Mouse (Mus musculus) kidney, adult 2 months (tissue): ENCODE measurements around the gene Dnajc15. TPM values are rescaled to one million over a fixed set of nuclear protein-coding genes. Genes with fewer than 3 reads are reported as not detected.

ENCODE experiments used
- DNase-seq: peaks from one replicate; pipeline ENCODE4 v3.0.0; 2021
- H3K27ac ChIP-seq: fragments of 200-500 bp; 2 replicates; pipeline ENCODE4 v1.5.1; 2012; ENCODE audit warnings: low read depth, low read length, control low read depth, inconsistent platforms; ENCODE audit not compliant: insufficient read depth
- H3K27me3 ChIP-seq: fragments of 200-500 bp; replicated peaks from 2 replicates; pipeline ENCODE4 v1.6.1; 2012; ENCODE audit warnings: mild to moderate bottlenecking, moderate library complexity, low read length, inconsistent platforms; ENCODE audit not compliant: control insufficient read depth, insufficient read depth
- H3K36me3 ChIP-seq: fragments of 200-500 bp; 2 replicates; pipeline ENCODE4 v1.6.1; 2012; ENCODE audit warnings: mild to moderate bottlenecking, moderate library complexity, low read length, inconsistent platforms; ENCODE audit not compliant: control insufficient read depth, insufficient read depth
- H3K4me1 ChIP-seq: fragments of 200-500 bp; 2 replicates; pipeline ENCODE4 v1.6.1; 2011; ENCODE audit warnings: low read length; ENCODE audit not compliant: control insufficient read depth, insufficient read depth
- H3K4me3 ChIP-seq: fragments of 200-500 bp; 2 replicates; pipeline ENCODE4 v1.5.1; 2011; ENCODE audit warnings: mild to moderate bottlenecking, low read depth, low read length, control low read depth; ENCODE audit not compliant: insufficient read depth
- CTCF ChIP-seq: fragments of 200-500 bp; conservative IDR thresholded peaks from 2 replicates; pipeline ENCODE4 v1.5.1; 2011; ENCODE audit warnings: low read depth, mild to moderate bottlenecking, control low read depth, low read length, moderate library complexity, mixed read lengths; ENCODE audit not compliant: insufficient read depth, insufficient read length
- POLR2A ChIP-seq: fragments of 200-500 bp; IDR thresholded peaks from one replicate; pipeline ENCODE4 v1.6.1; 2011; ENCODE audit warnings: low read depth, low read length, control low read depth
- WGBS: fragments of 180-500 bp; shearing (Covaris S2); methylation state at CpG from one replicate; pipeline ENCODE4 v1.1.7; 2018; 5-methylcytosine and 5-hydroxymethylcytosine counted together
- polyA plus RNA-seq: library from polyadenylated mRNA; depleted of rRNA; stranded (reverse); fragments of >200 nt; gene quantifications from 2 replicates; pipeline ENCODE4 v1.2.3, GENCODE M21; 2012

The Dnajc15 gene
- polyA plus RNA-seq, 1 experiment = 20.5 TPM

DNA sequence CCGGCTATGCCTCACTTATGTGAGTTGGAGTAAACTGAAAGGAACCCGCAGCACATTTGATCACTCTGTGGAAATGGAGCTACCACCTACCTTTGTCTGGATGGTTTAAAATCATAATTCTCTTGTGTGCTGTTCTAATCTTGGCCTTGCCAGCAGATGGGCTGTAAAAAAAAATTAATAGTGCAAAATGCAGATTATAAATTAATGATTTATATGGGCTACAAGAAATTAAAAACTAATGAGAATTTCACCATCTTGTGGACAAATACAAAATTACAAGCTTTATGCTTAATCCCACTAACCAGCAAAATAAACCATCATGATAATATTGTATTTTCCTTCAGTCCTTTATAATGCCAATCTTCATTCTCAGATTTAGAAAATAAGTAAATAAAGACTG lies 34.8 kb downstream of the Dnajc15 start:
- WGBS = 90% methylated on average over 2 of the region's 2 CpGs
- H3K36me3 ChIP-seq = peaks cover 2% of the 10 kb centered on the region
- no peak for DNase-seq
- H3K27ac ChIP-seq = no peak overlapping the region
- TF ChIP-seq CTCF (no peak), POLR2A (no peak)
- no peaks in the 10 kb centered on the region for H3K4me1 ChIP-seq
- H3K4me3 ChIP-seq = no peak overlapping the region
- H3K27me3 ChIP-seq = no peaks in the 10 kb centered on the region

- 82% methylated on average over 2 of the region's 2 CpGs for WGBS
- Histone ChIP-seq H3K4me3 (no peak overlapping the region), H3K36me3 (peaks cover 2% of the 10 kb centered on the region), H3K27ac (peak overlapping the region; percentile 60; the same call in 1 of the 2 replicates), H3K4me1 (no peaks in the 10 kb centered on the region), H3K27me3 (no peaks in the 10 kb centered on the region)
- no peak for TF ChIP-seq POLR2A
- TF ChIP-seq CTCF = no peak
- peak; percentile 7 for DNase-seq
Observed at GRCm38 (mm10) chr14:77836794-77837193, 38.1 kb downstream of the Dnajc15 start.

DNA sequence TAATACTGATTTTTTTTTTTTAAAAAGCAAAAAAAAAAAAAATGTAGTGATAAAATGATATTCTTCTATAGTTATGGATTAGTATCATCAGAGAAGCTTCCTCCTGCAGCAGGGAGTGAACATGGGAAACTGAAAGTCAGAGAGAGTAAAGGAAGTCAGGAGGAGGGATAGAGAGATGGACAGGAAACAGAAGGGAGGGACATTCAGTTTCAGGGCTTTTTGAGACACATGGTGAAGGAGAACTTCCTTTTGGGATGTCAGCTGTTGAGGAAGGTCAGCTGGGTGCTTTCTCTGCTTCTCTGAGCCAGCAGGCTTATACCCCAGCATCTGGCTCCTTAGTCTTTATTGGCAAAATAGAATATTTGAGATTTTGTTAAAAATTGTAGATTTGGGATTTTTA lies 42.6 kb downstream of the Dnajc15 start:
- no peaks in the 10 kb centered on the region for H3K27me3 ChIP-seq
- H3K4me1 ChIP-seq = no peaks in the 10 kb centered on the region
- H3K4me3 ChIP-seq = no peak overlapping the region
- no peak overlapping the region for H3K27ac ChIP-seq
- TF ChIP-seq CTCF (no peak), POLR2A (no peak)
- DNase-seq = no peak
- peaks cover 2% of the 10 kb centered on the region; the same call in 1 of the 2 replicates for H3K36me3 ChIP-seq

DNA sequence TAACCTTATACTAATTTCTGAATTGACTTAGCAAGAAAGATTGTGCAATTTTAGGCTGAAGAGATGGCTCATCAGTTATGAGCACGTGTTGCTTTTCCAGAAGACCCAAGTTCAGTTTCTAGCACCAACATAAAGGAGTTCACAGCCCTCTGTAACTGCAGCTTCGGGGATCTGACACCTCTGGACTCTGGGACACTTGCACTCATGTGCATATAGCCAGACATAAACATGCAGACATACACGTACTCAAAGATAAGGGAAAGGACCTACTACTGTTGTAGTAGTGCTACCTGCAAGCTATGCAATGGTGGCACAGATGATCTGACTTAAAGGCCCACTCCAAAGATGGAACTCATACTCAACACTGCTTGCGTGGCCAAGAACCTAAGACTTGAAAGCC lies 43.0 kb downstream of the Dnajc15 start:
- Histone ChIP-seq H3K27me3 (no peaks in the 10 kb centered on the region), H3K36me3 (no peaks in the 10 kb centered on the region), H3K4me3 (no peak overlapping the region), H3K27ac (no peak overlapping the region), H3K4me1 (no peaks in the 10 kb centered on the region)
- 95% methylated on average over 4 of the region's 4 CpGs for WGBS
- no peak for DNase-seq
- TF ChIP-seq CTCF = no peak
- TF ChIP-seq POLR2A = no peak

GRCm38 (mm10) chr14:77829673-77830072 lies 45.3 kb downstream of the Dnajc15 start:
- peak; percentile 58 for DNase-seq
- no peak for TF ChIP-seq CTCF
- no peak for TF ChIP-seq POLR2A
- no peaks in the 10 kb centered on the region for H3K4me1 ChIP-seq
- no peak overlapping the region for H3K4me3 ChIP-seq
- 59% methylated on average over 4 of the region's 4 CpGs for WGBS
- no peak overlapping the region for H3K27ac ChIP-seq
- H3K27me3 ChIP-seq = no peaks in the 10 kb centered on the region
- peaks cover 1% of the 10 kb centered on the region; the same call in 1 of the 2 replicates for H3K36me3 ChIP-seq

DNA sequence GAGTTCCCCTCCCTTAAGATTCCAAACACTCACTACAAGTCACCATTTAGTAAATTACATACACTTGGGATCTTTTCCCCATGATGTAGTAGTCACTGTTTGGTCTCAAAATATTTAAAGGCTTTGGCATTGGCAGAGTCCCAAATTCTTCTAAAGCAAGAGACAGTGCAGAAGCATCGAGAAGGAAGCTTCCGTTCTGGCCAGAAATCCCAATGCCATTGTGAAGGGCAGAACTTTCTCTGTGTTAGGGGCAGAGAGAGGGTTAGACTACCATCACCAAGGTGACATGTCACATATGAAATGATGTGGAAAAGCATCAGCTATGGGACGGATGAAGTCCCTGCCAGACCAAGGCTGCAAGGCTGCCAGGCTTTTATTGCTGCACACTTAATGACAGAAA lies 49.0 kb downstream of the Dnajc15 start:
- no peak overlapping the region for H3K4me3 ChIP-seq
- no peaks in the 10 kb centered on the region for H3K4me1 ChIP-seq
- TF ChIP-seq CTCF = no peak
- TF ChIP-seq POLR2A = no peak
- WGBS = 64% methylated on average over 3 of the region's 3 CpGs
- peaks cover 1% of the 10 kb centered on the region; the same call in 1 of the 2 replicates for H3K36me3 ChIP-seq
- H3K27me3 ChIP-seq = no peaks in the 10 kb centered on the region
- H3K27ac ChIP-seq = no peak overlapping the region
- no peak for DNase-seq

GRCm38 (mm10) chr14:77825121-77825520 lies 49.8 kb downstream of the Dnajc15 start:
- 97% methylated on average over 6 of the region's 6 CpGs for WGBS
- no peaks in the 10 kb centered on the region for H3K27me3 ChIP-seq
- TF ChIP-seq POLR2A = no peak
- TF ChIP-seq CTCF = no peak

DNA sequence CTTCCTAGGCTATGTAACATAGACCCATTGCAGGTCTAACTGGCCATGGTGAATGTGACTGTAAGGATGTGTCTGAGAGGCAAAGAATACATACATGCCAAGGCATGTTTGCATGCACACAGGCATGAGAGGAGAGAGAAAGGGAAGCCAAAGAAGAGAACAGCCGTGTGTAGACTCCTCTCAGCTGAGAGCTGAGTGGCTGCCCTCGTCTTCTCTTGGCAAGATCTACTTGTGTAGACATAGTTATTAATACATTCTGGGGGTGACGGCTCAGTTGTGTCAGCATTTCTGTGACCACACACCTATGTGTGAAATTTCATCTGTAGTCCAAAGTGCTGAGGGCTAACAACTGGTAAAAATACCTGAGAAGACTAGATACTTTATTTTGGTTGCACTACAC lies 55.1 kb downstream of the Dnajc15 start:
- TF ChIP-seq CTCF (no peak), POLR2A (no peak)
- no peaks in the 10 kb centered on the region for H3K4me1 ChIP-seq
- no peaks in the 10 kb centered on the region for H3K36me3 ChIP-seq
- no peak for DNase-seq
- 76% methylated on average over 3 of the region's 3 CpGs for WGBS
- no peak overlapping the region for H3K27ac ChIP-seq
- no peaks in the 10 kb centered on the region for H3K27me3 ChIP-seq
- H3K4me3 ChIP-seq = no peak overlapping the region

More at GRCm38 (mm10) chr14:77825121-77825520, 49.8 kb downstream of the Dnajc15 start:
- Histone ChIP-seq H3K4me3 (no peak overlapping the region), H3K4me1 (no peaks in the 10 kb centered on the region), H3K36me3 (peaks cover 1% of the 10 kb centered on the region; the same call in 1 of the 2 replicates), H3K27ac (no peak overlapping the region)
- no peak for DNase-seq
